Mouse (Mus musculus): ENCODE measurements around the gene Mrps18b. TPM values are rescaled to one million over a fixed set of nuclear protein-coding genes. Genes with fewer than 3 reads are reported as not detected.
A peak's percentile ranks its signal among the peaks of the same experiment; 100 is the strongest.

The Mrps18b gene
- total and polyA plus RNA-seq, 2 experiments from 2014 or later = 34.5 to 65.5 TPM

DNA sequence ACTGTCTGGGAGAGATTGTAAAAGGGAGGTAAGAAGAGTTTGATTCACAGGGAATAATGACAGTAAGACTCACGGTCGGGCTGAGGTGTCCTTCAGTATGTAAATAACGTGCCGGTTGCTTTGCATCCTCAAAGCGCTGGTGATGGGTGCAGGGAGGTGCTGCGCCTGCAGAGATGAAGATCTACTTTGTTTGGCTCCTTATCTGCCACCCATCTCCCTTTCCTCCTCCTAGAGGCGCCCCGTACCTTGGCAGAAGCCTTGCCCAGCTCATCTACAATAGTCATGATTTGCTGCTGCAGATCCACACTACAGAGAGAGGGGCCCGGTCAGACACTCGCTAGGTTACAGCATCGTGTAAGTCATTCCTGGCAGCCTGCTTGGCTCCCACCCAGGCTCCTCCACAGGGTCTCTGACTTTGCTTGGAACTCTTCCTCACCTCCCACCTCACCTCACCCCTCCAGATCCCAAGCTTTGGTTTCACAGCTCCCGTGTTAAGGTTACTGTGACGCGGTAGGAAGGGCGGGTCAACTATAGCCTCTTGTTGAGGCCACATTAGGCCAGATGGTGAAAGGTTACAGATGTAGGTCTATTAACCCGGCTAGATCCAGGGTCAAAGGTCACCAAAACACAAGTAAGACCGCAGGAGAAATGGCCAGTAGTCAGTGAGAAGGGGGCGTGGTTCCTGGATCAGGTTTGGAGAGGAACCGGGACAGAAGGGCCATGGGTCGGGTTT is 6.8 kb downstream of the Mrps18b start:
- peak overlapping the region; percentile 71 for H3K4me3 ChIP-seq (ENCODE audit: low read depth, low read length)
- WGBS = 16% methylated on average over 20 of the region's 20 CpGs
- DNase-seq = peak; percentile 57

DNA sequence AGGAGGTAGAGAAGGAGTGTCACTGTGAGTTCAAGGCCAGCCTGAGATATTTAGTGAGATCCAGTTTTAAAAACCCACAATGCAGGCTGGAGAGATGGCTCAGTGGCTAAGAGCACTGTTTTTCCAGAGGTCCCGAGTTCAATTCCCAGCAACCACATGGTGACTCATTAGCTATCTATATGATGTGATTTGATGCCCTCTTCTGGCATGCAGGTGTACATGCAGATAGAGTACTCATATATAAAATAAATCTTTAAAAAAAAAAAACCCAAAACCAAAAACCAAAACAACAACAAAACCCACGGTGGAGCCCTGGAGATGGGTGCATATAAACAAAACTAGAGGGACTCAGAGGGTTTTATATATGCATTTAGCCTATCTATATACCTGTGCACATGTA is 8.6 kb downstream of the Mrps18b start:
- Histone ChIP-seq H3K27ac (ENCODE audit: low read depth, low read length) (no peak overlapping the region), H3K9ac (no peak overlapping the region), H3K4me1 (ENCODE audit: insufficient read depth) (peaks cover 11% of the 10 kb centered on the region), H3K9me3 (ENCODE audit: low read length) (no peaks in the 10 kb centered on the region), H3K36me3 (ENCODE audit: insufficient read depth) (peaks cover 40% of the 10 kb centered on the region), H3K4me2 (ENCODE audit: low read depth) (no peak overlapping the region), H3K27me3 (ENCODE audit: insufficient read depth, low read length) (no peaks in the 10 kb centered on the region), H3K4me3 (ENCODE audit: low read depth, low read length) (no peak overlapping the region)
- peak; percentile 36; the same call in 1 of the 2 replicates for TF ChIP-seq CTCF (IDR thresholded peaks at IDR 0.05; ENCODE audit: low read depth)
- ATAC-seq (no peak), DNase-seq (no peak)
- 81% methylated on average over 2 of the region's 2 CpGs for WGBS

More for the DNA sequence above, 6.8 kb downstream of the Mrps18b start:
- peaks cover 11% of the 10 kb centered on the region for H3K4me1 ChIP-seq (ENCODE audit: insufficient read depth)
- H3K9me3 ChIP-seq (ENCODE audit: low read length) = no peaks in the 10 kb centered on the region
- peak; percentile 36 for ATAC-seq
- H3K9ac ChIP-seq = peak overlapping the region; percentile 79
- H3K36me3 ChIP-seq (ENCODE audit: insufficient read depth) = peaks cover 32% of the 10 kb centered on the region
- peak overlapping the region; percentile 90 for H3K27ac ChIP-seq (ENCODE audit: low read depth, low read length)
- peak overlapping the region; percentile 91 for H3K4me2 ChIP-seq (ENCODE audit: low read depth)
- no peak for TF ChIP-seq CTCF (IDR thresholded peaks at IDR 0.05; ENCODE audit: low read depth)
- H3K27me3 ChIP-seq (ENCODE audit: insufficient read depth, low read length) = no peaks in the 10 kb centered on the region

- WGBS = 91% methylated on average over 1 of the region's 1 CpGs
- no peak overlapping the region for H3K4me2 ChIP-seq (ENCODE audit: low read depth)
- no peak for ATAC-seq
- no peak overlapping the region for H3K4me3 ChIP-seq (ENCODE audit: low read depth, low read length)
- no peak for TF ChIP-seq CTCF (IDR thresholded peaks at IDR 0.05; ENCODE audit: low read depth)
- H3K9ac ChIP-seq = no peak overlapping the region
- H3K36me3 ChIP-seq (ENCODE audit: insufficient read depth) = peaks cover 58% of the 10 kb centered on the region
- no peaks in the 10 kb centered on the region for H3K27me3 ChIP-seq (ENCODE audit: insufficient read depth, low read length)
- DNase-seq = no peak
- H3K9me3 ChIP-seq (ENCODE audit: low read length) = no peaks in the 10 kb centered on the region
- peaks cover 11% of the 10 kb centered on the region for H3K4me1 ChIP-seq (ENCODE audit: insufficient read depth)
- H3K27ac ChIP-seq (ENCODE audit: low read depth, low read length) = no peak overlapping the region
Measured at GRCm38 (mm10) chr17:35905587-35905986, 10.6 kb downstream of the Mrps18b start.

- no peak overlapping the region for H3K4me3 ChIP-seq (ENCODE audit: low read depth, low read length)
- no peak for DNase-seq
- WGBS = 84% methylated on average over 4 of the region's 4 CpGs
- H3K4me2 ChIP-seq (ENCODE audit: low read depth) = no peak overlapping the region
- H3K4me1 ChIP-seq (ENCODE audit: insufficient read depth) = peaks cover 11% of the 10 kb centered on the region
- H3K27me3 ChIP-seq (ENCODE audit: insufficient read depth, low read length) = no peaks in the 10 kb centered on the region
- H3K27ac ChIP-seq (ENCODE audit: low read depth, low read length) = no peak overlapping the region
- H3K9ac ChIP-seq = no peak overlapping the region
- no peaks in the 10 kb centered on the region for H3K9me3 ChIP-seq (ENCODE audit: low read length)
- ATAC-seq = no peak
- no peak for TF ChIP-seq CTCF (IDR thresholded peaks at IDR 0.05; ENCODE audit: low read depth)
- peaks cover 74% of the 10 kb centered on the region for H3K36me3 ChIP-seq (ENCODE audit: insufficient read depth)
Measured at GRCm38 (mm10) chr17:35903992-35904355, 12.2 kb downstream of the Mrps18b start.

- Histone ChIP-seq H3K4me1 (ENCODE audit: insufficient read depth) (peaks cover 6% of the 10 kb centered on the region), H3K4me3 (ENCODE audit: low read depth, low read length) (no peak overlapping the region), H3K9ac (no peak overlapping the region), H3K27me3 (ENCODE audit: insufficient read depth, low read length) (no peaks in the 10 kb centered on the region), H3K27ac (ENCODE audit: low read depth, low read length) (no peak overlapping the region), H3K4me2 (ENCODE audit: low read depth) (no peak overlapping the region), H3K9me3 (ENCODE audit: low read length) (no peaks in the 10 kb centered on the region), H3K36me3 (ENCODE audit: insufficient read depth) (peaks cover 75% of the 10 kb centered on the region)
- ATAC-seq (no peak), DNase-seq (no peak)
- no peak for TF ChIP-seq CTCF (IDR thresholded peaks at IDR 0.05; ENCODE audit: low read depth)
- 89% methylated on average over 9 of the region's 9 CpGs for WGBS
Measured at GRCm38 (mm10) chr17:35903343-35903991, 12.7 kb downstream of the Mrps18b start.

DNA sequence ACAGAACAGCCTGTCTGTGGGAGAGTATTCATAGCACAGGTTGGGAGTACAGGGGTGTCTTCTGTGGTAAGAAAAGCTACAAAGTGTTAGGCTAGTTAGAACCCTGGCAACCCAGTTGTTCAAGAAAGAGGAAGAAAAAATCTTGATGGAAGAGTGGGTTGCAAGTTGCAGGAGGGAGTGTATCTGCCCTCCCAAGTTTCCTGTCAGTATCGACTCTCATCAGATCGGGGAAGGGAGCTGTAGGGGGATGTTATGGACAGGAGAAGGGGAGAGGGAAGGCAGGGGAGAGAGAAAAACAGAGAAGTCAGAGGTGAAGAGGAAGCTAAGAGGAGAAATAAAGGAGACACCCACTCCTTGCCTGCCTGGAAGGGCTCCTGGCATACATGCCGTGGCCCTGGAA is 15.6 kb downstream of the Mrps18b start:
- TF ChIP-seq CTCF (IDR thresholded peaks at IDR 0.05; ENCODE audit: low read depth) = no peak
- no peak for DNase-seq
- Histone ChIP-seq H3K4me2 (ENCODE audit: low read depth) (no peak overlapping the region), H3K27me3 (ENCODE audit: insufficient read depth, low read length) (no peaks in the 10 kb centered on the region), H3K4me3 (ENCODE audit: low read depth, low read length) (no peak overlapping the region), H3K9ac (no peak overlapping the region), H3K4me1 (ENCODE audit: insufficient read depth) (peaks cover 7% of the 10 kb centered on the region), H3K36me3 (ENCODE audit: insufficient read depth) (peaks cover 65% of the 10 kb centered on the region), H3K9me3 (ENCODE audit: low read length) (no peaks in the 10 kb centered on the region), H3K27ac (ENCODE audit: low read depth, low read length) (no peak overlapping the region)
- no peak for ATAC-seq
- WGBS = 90% methylated on average over 3 of the region's 3 CpGs
